Mouse (Mus musculus): ENCODE data around the gene Prrg4.
"Not testable (repeated sequence)": the region's sequence is repeated elsewhere in the genome, so short reads cannot be mapped to it uniquely, and the experiment has no call there.

Gene Prrg4

GRCm38 (mm10) chr2:104840974-104841373, 8.7 kb downstream of the Prrg4 start:
- no peak for DNase-seq

DNA sequence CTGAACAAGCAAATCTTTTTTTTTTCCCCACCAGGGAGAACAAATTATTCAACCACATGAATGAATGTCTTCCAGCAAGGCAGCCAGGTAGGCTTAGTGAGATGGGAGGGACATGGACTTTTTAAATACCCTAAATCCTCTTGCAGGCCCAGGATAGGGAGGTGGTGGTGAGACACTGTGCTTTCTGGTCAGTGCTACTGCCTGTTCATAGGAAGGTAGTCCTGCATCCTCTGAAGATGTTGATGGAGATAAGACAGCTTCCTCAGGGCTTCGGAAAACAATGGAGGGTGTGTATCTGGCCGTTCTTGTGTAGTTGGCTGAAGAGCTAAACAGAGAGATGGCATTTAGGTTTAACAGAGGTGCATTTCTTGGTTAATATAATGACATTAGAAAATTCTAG, 17.2 kb downstream of the Prrg4 start:
- DNase-seq: no peak

GRCm38 (mm10) chr2:104826191-104826590, 23.5 kb downstream of the Prrg4 start:
- no peak for DNase-seq

DNA sequence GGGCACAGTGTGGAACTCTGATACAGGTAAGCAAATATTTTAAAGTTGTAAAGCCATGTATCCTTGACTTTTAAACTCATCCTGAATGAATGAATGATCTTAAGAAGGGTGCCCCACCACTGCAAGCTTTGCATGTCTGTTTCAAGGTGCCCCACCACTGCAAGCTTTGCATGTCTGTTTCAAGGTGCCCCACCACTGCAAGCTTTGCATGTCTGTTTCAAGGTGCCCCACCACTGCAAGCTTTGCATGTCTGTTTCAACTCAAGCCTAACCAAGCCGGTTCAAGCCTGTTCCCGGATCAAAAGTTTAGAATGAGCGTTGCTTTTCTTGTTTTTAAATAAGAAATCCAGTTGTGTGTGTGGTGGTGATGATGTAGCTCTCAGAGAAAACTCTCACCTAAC, 30.9 kb downstream of the Prrg4 start:
- not testable (repeated sequence) for DNase-seq

GRCm38 (mm10) chr2:104817555-104818330, 31.9 kb downstream of the Prrg4 start:
- DNase-seq: peak; percentile 6

- peak; percentile 90 for DNase-seq
Observed at GRCm38 (mm10) chr2:104816866-104817439, 32.7 kb downstream of the Prrg4 start.

DNA sequence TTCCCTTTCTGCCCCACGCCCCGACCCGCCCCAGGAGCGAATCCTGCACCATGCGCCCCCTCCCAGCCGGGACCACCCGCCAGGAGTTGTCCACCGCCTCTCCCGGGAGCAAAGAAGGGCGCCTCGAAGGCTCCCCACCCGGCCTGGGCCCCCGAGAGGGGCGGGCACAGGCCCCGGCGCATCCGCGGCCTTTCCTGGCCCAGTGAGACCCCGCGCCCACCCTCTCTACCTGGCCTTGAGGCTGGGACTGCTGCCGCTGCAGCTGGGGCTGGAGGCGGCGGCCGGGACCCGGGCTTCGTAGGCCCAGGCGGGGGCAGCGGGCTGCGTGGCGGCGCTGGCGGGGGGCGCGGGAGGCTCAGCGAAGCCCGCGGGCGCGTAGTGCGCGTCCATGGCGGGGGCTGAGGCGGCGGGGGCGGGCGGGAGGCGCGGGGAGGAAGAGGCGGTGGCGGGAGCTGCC, 33.3 kb downstream of the Prrg4 start, which contains the start of gene Qser1:
Gene Qser1 (minus strand): TSS at position 390 of the 457 bp plus-strand sequence.
- no peak for DNase-seq

GRCm38 (mm10) chr2:104815561-104816370, 33.9 kb downstream of the Prrg4 start:
- DNase-seq: peak; percentile 34

GRCm38 (mm10) chr2:104814181-104814951, 35.3 kb downstream of the Prrg4 start:
- DNase-seq: peak; percentile 5

GRCm38 (mm10) chr2:104805435-104805834, 44.2 kb downstream of the Prrg4 start:
- DNase-seq: no peak
